Mouse (Mus musculus): ENCODE results near the gene Pigp. TPM values are rescaled to one million over a fixed set of nuclear protein-coding genes. Genes with fewer than 3 reads are reported as not detected.
A peak's percentile ranks its signal among the peaks of the same experiment; 100 is the strongest.

Pigp gene
- total RNA-seq, 2 experiments from 2014 or later: 76.7 to 77.5 TPM

- no peak for DNase-seq
Observed at GRCm38 (mm10) chr16:94315215-94315614, 56.4 kb downstream of the Pigp start.

GRCm38 (mm10) chr16:94314626-94315025 is 57.0 kb downstream of the Pigp start:
- DNase-seq: no peak

- DNase-seq: peak; percentile 99
Observed at GRCm38 (mm10) chr16:94313229-94314030, 58.2 kb downstream of the Pigp start, which contains the start of gene Hlcs. Gene Hlcs, minus strand, starts transcription at chr16:94313571.

- DNase-seq: peak; percentile 82
Observed at GRCm38 (mm10) chr16:94312663-94313228, 58.9 kb downstream of the Pigp start.

- DNase-seq: no peak
Observed at GRCm38 (mm10) chr16:94311931-94312330, 59.7 kb downstream of the Pigp start.

GRCm38 (mm10) chr16:94311416-94311815 is 60.2 kb downstream of the Pigp start:
- no peak for DNase-seq

GRCm38 (mm10) chr16:94309025-94309424 is 62.6 kb downstream of the Pigp start:
- DNase-seq: peak; percentile 30

Other genes starting within 250 kb of the Pigp start
- 1 to 10 TPM; 8.0 to 8.2 TPM for gene Hlcs, start 58.3 kb downstream of the Pigp start, total RNA-seq (2021)
- gene Ripply3, start 43.4 kb downstream of the Pigp start, total RNA-seq (2021): 1 to 10 TPM; 3.7 to 4.5 TPM
- gene Ttc3, start 1.2 kb downstream of the Pigp start, total RNA-seq (2021): 100 to 1,000 TPM; 156 to 173 TPM
- gene Vps26c, start 155.0 kb upstream of the Pigp start, total RNA-seq (2021): 10 to 100 TPM; 28.7 to 29.8 TPM
- gene Dyrk1a, start 198.2 kb upstream of the Pigp start, total RNA-seq (2021): 100 to 1,000 TPM; 118 to 135 TPM